Mouse (Mus musculus) telencephalon, adult 2 months (tissue): ENCODE results near the gene Tnrc6a.

Experiments used
- DNase-seq: peaks from one replicate; pipeline ENCODE4 v3.0.0-alpha.2; 2011; ENCODE audit warnings: low read depth, low spot score

The Tnrc6a gene

GRCm38 (mm10) chr7:123124735-123125181, 1.1 kb downstream of the Tnrc6a start:
- DNase-seq = peak; percentile 50

DNA sequence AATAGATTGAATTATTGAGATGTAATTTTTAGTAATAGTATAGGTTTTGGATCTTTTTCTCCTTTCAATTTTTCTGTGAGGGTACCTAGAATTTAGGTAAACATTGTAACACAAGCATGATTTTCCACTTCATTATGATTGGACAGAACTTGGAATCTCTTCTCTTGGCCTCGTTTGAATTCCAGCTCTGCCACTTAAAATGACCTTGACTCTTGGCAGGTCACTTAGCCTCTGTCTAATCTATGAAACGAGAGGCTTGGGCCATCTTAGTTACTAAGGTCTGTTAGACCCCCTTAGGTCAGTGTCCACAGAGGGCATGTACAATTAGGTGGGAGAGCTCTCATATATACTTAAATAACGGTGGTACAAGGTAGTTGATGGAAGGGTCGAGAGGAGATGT, 2.4 kb downstream of the Tnrc6a start:
- no peak for DNase-seq

DNA sequence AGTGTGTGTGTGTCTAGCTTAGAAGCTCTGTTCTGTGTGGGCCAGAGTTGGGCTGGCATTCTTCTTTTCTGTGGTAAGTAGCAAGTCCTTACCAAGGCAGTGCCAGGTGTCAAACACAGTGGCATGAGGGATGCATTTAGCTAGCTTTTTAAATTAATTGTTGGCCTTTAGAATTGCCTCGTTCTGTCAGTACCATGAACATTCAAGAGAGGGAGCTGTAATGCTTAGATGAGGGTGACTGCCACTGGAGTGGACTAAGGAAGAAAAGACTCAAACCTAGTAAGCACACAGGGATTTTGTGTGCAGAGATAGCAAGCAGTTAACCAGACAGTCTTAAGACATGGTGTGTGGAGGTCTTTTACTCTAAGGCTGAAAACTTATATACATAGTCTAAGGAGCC, 3.6 kb downstream of the Tnrc6a start:
- DNase-seq = no peak

DNA sequence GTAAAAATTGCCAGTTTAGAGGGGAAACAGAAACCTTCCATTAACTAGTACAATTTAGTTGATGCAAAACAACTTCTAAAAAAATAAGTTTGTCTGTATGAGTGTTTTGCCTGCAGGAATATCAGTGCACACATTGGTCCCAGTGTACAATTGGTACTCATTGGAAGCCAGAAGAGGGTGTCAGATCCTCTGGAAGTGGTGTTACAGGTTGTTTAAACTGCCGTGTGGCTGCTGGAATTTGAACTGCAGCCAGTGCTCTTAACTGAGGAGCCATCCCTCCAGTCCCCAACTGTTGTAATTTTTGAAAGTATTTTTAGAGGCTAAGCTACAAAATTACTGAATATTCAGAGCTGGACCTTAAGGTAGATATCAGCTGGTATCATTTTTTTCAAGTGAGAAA, 4.3 kb downstream of the Tnrc6a start:
- no peak for DNase-seq

- DNase-seq = no peak
Observed at GRCm38 (mm10) chr7:123129061-123129460, 5.4 kb downstream of the Tnrc6a start.

DNA sequence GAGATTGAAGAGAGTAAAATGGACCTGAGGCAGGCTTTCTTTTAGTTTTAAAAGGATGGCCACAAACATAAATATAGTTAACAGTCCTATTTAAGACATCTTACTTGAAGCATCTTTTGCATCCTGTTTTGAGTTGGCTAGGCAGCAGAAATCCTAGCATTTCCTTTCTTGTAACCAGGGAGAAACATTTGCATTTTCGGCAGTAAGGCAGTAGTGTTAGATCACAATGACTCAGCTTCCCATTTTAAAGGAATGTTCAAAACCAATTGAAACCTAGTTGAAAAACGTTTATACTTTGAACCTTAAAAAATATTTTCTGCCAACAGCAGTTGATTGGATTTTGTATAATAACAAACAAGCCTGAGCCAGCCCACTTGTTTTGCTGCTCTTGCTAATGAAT, 6.5 kb downstream of the Tnrc6a start:
- DNase-seq = peak; percentile 46

GRCm38 (mm10) chr7:123132401-123132800, 8.7 kb downstream of the Tnrc6a start:
- DNase-seq = no peak

GRCm38 (mm10) chr7:123134876-123135275, 11.2 kb downstream of the Tnrc6a start:
- DNase-seq = no peak

DNA sequence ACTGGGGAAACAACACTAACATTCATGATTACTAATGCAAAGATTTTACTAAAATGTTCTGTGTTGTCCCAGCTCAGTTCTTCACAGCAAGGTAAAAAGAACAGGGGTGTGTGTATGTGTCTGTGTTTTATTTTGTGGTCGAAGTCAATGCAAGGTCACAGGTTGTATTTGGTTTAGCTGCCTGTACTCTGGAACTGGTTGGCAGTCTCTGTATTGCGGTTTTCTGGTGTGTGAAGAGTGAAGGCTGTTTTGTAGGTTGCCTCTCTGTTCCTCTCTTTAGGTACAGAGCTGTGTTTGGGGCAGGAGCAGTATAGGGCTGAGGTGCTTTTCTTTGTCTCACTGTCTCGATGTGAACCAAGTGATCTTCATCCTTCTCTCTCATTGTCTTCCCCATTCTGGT, 12.0 kb downstream of the Tnrc6a start:
- DNase-seq = no peak

- no peak for DNase-seq
Observed at GRCm38 (mm10) chr7:123138001-123138400, 14.3 kb downstream of the Tnrc6a start.

DNA sequence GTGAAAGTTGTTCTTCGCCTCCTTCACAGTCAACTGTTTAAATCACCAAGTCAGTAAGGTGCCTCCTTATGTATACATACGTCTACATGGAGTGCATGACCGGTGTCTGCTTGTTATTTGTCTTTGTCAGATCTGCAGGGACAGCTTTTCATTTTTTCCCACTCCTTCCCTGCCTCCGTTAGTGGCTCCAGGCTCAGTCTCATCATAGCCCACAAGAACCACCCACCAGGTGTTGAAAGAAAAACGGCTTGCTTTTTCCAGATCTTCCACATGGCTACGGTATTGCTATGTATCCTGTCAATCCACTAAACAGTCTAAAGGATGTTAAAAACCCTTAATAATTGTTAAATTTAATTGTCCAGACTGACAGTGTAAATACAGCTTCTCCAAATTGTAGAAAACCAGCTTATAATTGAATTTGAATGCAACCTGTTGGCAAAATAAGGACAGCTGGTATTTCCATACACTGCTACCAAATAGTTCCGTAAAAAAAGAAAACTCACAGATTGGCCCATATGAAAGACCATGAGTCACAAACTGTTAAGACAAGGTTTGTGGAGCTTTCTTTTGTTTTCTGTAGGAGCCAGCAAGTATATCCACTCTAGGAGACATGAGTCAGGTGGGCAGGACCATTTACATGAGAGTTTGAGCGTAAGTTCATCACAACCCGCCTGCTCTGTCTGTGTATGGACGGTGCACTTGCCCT, 22.6 kb downstream of the Tnrc6a start:
- DNase-seq = peak; percentile 65

DNA sequence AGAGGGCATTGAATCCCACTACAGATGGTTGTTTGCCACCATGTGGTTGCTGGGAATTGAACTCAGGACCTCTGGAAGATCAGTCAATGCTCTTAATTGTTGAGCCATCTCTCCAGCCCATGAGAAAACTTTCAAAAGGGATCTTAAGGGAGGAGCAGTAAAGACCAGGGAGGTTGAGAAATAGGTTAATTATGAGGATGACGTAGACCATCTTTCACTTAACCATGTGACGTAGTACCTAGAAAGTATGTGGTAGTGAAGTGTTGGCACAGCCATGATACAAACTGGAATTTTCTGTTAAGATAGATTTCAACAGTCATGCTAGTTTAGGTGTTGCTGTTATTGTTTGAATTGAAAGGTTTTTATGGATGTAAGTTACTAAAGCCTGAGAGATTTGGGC, 24.1 kb downstream of the Tnrc6a start:
- no peak for DNase-seq

- DNase-seq = no peak
Observed at GRCm38 (mm10) chr7:123148935-123149334, 25.2 kb downstream of the Tnrc6a start.

GRCm38 (mm10) chr7:123162346-123162745, 38.7 kb downstream of the Tnrc6a start:
- DNase-seq = no peak

DNA sequence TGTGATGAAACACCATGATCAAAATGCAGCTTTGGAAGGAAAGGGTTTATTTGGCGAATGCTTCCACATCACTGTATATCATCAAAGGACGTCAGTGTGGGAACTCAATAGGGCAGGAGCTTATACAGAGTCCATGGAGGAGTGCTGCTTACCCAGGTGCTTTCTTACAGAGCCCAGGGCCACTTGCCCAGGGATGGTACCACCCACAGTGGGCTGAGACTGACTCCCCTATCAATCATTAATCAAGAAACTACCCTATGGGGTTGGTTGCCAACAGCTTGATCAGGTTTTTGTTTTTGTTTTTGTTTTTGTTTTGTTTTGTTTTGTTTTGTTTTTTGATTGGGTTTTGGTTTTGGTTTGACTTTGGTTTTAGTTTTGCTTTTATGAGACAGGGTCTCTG, 43.8 kb downstream of the Tnrc6a start:
- no peak for DNase-seq

GRCm38 (mm10) chr7:123169618-123170017, 45.9 kb downstream of the Tnrc6a start:
- DNase-seq = no peak

DNA sequence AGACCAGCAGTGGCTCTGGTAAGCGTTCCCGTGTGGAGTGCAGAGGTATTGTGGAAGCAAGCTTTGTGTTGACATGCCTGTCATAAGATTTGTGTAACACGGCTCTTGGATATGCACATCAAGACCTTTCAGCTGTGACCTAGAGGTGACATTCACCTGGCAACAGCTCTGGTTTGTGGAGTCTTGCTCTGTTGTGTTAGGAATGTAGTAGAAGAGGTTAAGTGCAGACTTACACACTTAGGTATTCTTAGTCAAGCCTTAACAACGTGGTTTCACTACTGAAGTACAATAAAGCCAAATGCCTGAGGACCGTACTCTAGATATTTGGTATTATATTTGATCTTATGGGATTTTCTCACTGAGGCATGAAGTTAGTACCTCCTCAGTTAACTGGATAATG, 48.4 kb downstream of the Tnrc6a start:
- no peak for DNase-seq

DNA sequence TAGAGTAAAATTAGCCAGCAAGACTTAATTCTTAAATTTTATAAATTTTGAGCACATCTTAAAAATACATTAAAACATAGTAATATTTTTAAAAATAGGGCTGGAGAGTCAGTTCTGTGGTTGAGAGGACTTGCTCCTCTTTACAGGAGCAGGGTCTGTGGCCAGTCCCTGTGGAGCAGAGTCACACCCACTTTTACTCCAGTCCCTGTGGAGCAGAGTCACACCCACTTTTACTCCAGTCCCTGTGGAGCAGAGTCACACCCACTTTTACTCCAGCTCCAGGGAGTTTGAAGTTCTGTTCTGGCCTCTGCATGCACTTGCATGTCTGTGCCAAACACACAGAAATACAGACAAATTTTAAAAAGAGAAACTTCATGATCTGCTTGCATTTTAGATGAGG, 53.5 kb downstream of the Tnrc6a start:
- DNase-seq = no peak

GRCm38 (mm10) chr7:123181787-123182701, 58.4 kb downstream of the Tnrc6a start:
- no peak for DNase-seq

GRCm38 (mm10) chr7:123184891-123185290, 61.2 kb downstream of the Tnrc6a start:
- DNase-seq = no peak

DNA sequence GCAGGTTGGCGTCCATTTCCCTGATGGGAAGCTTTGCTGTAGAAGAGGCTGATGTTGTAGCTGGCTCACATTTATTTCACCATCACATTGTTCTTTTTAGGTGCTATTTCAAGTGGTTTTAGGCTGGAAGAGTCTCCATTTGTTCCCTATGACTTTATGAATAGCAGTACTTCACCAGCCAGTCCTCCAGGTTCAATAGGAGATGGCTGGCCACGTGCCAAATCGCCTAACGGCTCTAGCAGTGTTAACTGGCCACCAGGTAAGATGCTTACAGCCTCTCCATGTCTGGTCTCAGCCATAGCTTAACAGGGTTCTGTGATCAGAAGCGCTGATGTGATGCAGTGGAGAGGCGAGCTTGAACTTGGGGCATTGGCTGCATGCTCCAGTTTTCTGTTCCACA, 62.8 kb downstream of the Tnrc6a start:
- no peak for DNase-seq

DNA sequence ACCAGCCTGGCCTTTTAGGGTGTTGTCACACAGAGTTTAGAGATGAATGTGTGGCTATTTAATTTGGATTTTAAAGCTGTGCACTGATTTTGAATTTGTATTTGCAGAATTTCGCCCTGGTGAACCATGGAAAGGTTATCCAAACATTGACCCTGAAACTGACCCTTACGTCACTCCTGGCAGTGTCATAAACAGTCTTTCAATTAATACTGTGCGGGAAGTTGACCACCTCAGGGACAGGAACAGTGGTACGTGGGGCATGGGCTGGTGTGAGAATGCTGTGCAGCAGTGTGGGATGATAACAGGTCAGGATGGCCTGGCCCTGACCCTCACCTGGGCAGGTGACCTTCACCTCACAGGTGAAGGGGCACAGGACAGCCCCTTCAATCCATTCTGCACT, 63.6 kb downstream of the Tnrc6a start:
- no peak for DNase-seq

DNA sequence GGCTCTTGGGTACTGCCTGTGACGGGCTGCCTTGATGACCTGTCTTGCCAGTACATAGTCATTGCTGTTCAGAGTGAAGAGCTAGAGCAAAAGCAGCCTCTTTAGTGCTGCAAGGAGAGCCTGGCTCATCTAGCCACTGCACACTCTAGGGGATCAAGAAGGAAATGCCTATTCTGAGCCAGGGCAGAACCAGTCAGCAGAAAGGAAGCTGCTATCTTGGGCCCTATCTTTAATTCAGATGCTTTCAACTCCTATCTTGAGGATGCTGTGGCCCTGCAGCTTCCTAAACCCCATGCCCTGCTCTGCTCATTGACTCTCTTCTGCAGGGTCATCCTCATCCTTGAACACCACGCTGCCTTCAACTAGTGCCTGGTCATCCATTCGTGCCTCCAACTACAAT, 64.8 kb downstream of the Tnrc6a start:
- DNase-seq = no peak
